Mouse (Mus musculus) forebrain, embryonic 16.5 days (tissue): ENCODE data around the gene Pla2g2e. TPM values are rescaled to one million over a fixed set of nuclear protein-coding genes. Genes with fewer than 3 reads are reported as not detected.
"Not testable (repeated sequence)": the region's sequence is repeated elsewhere in the genome, so short reads cannot be mapped to it uniquely, and the experiment has no call there.

ENCODE experiments used
- ATAC-seq: fragments of 200-750 bp; cut with Nextera tagmentation; 2 replicates; pipeline ENCODE4 v1.8.0; 2017; ENCODE audit warnings: mild to moderate bottlenecking, moderate library complexity
- H3K27ac ChIP-seq: fragments of 300-500 bp; sonication (generic); 2 replicates; pipeline ENCODE4 v1.5.1; 2014; ENCODE audit warnings: low read length, control low read depth
- H3K27me3 ChIP-seq: fragments of 300-500 bp; sonication (generic); replicated peaks from 2 replicates; pipeline ENCODE4 v1.6.1; 2014; ENCODE audit warnings: low read length; ENCODE audit not compliant: control insufficient read depth, insufficient read depth
- H3K36me3 ChIP-seq: fragments of 300-500 bp; sonication (generic); 2 replicates; pipeline ENCODE4 v1.6.1; 2014; ENCODE audit not compliant: control insufficient read depth, insufficient read depth
- H3K4me1 ChIP-seq: fragments of 300-500 bp; sonication (generic); replicated peaks from 2 replicates; pipeline ENCODE4 v1.6.1; 2014; ENCODE audit warnings: low read length; ENCODE audit not compliant: control insufficient read depth, insufficient read depth
- H3K4me2 ChIP-seq: fragments of 300-500 bp; sonication (generic); 2 replicates; pipeline ENCODE4 v1.6.1; 2014; ENCODE audit warnings: mild to moderate bottlenecking, low read length, control low read depth
- H3K4me3 ChIP-seq: fragments of 300-500 bp; sonication (generic); replicated peaks from 2 replicates; pipeline ENCODE4 v1.5.1; 2014; ENCODE audit warnings: mild to moderate bottlenecking, low read length, control low read depth
- H3K9ac ChIP-seq: fragments of 300-500 bp; sonication (generic); replicated peaks from 2 replicates; pipeline ENCODE4 v1.6.1; 2014; ENCODE audit warnings: low read depth, low read length, control low read depth
- H3K9me3 ChIP-seq: fragments of 300-500 bp; sonication (generic); 2 replicates; pipeline ENCODE4 v1.6.1; 2016; ENCODE audit warnings: low read length; ENCODE audit not compliant: control insufficient read depth
- WGBS: fragments of 180-500 bp; shearing (Covaris S2); extraction: QIAGEN DNeasy Blood & Tissue Kit; methylation state at CpG from one replicate; pipeline ENCODE4 v1.1.7; 2014; 5-methylcytosine and 5-hydroxymethylcytosine counted together
- polyA plus RNA-seq: library from polyadenylated mRNA; unstranded; fragments of >200 nt; fragmentation: Nextera tagmentation; extraction: Ambion mirVana; gene quantifications from 2 replicates; pipeline ENCODE4 v1.2.1, GENCODE M21; 2015

Pla2g2e gene
- polyA plus RNA-seq, 1 experiment from 2014 or later, result not detected

DNA sequence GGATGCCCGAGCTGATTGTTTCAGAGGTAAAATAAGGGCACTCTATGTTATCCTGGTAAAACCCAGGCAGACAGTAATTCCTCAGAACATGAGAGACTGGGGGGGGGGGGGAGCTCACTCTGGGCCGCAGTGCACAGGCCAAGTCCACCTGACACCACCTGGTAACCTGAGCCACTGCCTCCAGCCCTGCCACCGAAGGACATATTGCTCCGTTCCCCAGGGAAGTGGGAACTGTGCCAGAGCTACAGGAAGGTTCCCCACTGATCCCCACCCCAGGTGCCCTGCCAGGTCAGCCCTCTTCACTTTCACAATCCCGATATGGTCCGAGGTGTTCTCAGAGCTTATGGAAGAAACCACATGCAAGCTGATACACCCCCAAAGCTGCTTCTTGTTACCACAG lies 14.9 kb downstream of the Pla2g2e start:
- ATAC-seq, result no peak
- WGBS, result 92% methylated on average over 6 of the region's 6 CpGs
- Histone ChIP-seq H3K4me2 (no peak overlapping the region), H3K9me3 (no peaks in the 10 kb centered on the region), H3K27ac (no peak overlapping the region), H3K4me3 (no peak overlapping the region), H3K27me3 (no peaks in the 10 kb centered on the region), H3K9ac (no peak overlapping the region), H3K4me1 (no peaks in the 10 kb centered on the region), H3K36me3 (peaks cover 22% of the 10 kb centered on the region)

DNA sequence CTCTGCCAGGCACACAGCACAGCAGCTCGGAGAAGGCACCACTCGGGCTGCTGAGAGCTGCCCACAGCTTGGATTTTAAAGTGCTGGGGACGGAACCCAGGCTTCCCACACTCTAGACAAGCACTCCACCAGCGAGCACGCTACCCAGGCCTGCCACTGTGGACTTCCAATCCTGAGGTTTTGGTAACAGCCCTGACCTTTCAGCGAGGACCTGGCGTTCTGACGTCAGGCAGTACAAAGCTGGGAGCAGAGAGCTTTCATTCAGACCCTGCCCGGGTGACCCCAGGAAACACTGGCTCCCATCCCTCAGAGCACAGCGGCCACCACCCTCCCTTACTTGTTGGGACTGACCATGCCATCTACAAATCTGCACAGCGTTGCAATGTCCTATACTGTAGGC lies 16.0 kb downstream of the Pla2g2e start:
- H3K9me3 ChIP-seq, H3K4me1 ChIP-seq, H3K27ac ChIP-seq, H3K4me3 ChIP-seq, H3K9ac ChIP-seq, ATAC-seq, H3K4me2 ChIP-seq, H3K27me3 ChIP-seq: not testable (repeated sequence)
- 94% methylated on average over 11 of the region's 11 CpGs for WGBS
- peaks cover 22% of the 10 kb centered on the region for H3K36me3 ChIP-seq

GRCm38 (mm10) chr4:138899361-138899760 lies 21.6 kb downstream of the Pla2g2e start:
- H3K9me3 ChIP-seq, result no peaks in the 10 kb centered on the region
- H3K27ac ChIP-seq, result no peak overlapping the region
- peaks cover 26% of the 10 kb centered on the region for H3K36me3 ChIP-seq
- no peak overlapping the region for H3K4me3 ChIP-seq
- 87% methylated on average over 7 of the region's 7 CpGs for WGBS
- H3K4me2 ChIP-seq, result no peak overlapping the region
- no peak for ATAC-seq
- no peaks in the 10 kb centered on the region for H3K4me1 ChIP-seq
- no peaks in the 10 kb centered on the region for H3K27me3 ChIP-seq
- H3K9ac ChIP-seq, result no peak overlapping the region

GRCm38 (mm10) chr4:138905624-138906337 lies 28.0 kb downstream of the Pla2g2e start:
- Histone ChIP-seq H3K9ac (no peak overlapping the region), H3K4me1 (no peaks in the 10 kb centered on the region), H3K4me2 (no peak overlapping the region), H3K36me3 (peaks cover 22% of the 10 kb centered on the region), H3K9me3 (no peaks in the 10 kb centered on the region), H3K4me3 (no peak overlapping the region), H3K27me3 (no peaks in the 10 kb centered on the region), H3K27ac (no peak overlapping the region)
- WGBS, result 95% methylated on average over 18 of the region's 18 CpGs
- ATAC-seq, result no peak

GRCm38 (mm10) chr4:138913141-138913787 lies 35.5 kb downstream of the Pla2g2e start:
- peak; percentile 56 for ATAC-seq
- Histone ChIP-seq H3K9me3 (no peaks in the 10 kb centered on the region), H3K36me3 (0 out of 2 replicates have a peak, but pooled peaks cover 3% of the 10 kb centered on the region), H3K4me3 (peak overlapping the region; percentile 85), H3K27me3 (no peaks in the 10 kb centered on the region), H3K4me1 (peaks cover 15% of the 10 kb centered on the region), H3K9ac (peak overlapping the region; percentile 87), H3K4me2 (peak overlapping the region; percentile 81), H3K27ac (peak overlapping the region; percentile 43)
- WGBS, result under 1% methylated on average over 41 of the region's 52 CpGs

- peak within 1 kb of the TSS; percentile 85 for H3K4me3 ChIP-seq
- H3K36me3 ChIP-seq, result 0 out of 2 replicates have a peak, but pooled peaks cover 3% of the 10 kb centered on the region
- peak within 1 kb of the TSS; percentile 87 for H3K9ac ChIP-seq
- under 1% methylated on average over 31 of the region's 39 CpGs for WGBS
- H3K4me2 ChIP-seq, result peak within 1 kb of the TSS; percentile 81
- peaks cover 15% of the 10 kb centered on the region for H3K4me1 ChIP-seq
- H3K27me3 ChIP-seq, result no peaks in the 10 kb centered on the region
- H3K27ac ChIP-seq, result peak within 1 kb of the TSS; percentile 43
- no peaks in the 10 kb centered on the region for H3K9me3 ChIP-seq
- peak; percentile 93 for ATAC-seq
Observed at GRCm38 (mm10) chr4:138913797-138914196, 36.1 kb downstream of the Pla2g2e start, which contains the start of gene Otud3. Gene Otud3 (minus strand): TSS chr4:138913945.

DNA sequence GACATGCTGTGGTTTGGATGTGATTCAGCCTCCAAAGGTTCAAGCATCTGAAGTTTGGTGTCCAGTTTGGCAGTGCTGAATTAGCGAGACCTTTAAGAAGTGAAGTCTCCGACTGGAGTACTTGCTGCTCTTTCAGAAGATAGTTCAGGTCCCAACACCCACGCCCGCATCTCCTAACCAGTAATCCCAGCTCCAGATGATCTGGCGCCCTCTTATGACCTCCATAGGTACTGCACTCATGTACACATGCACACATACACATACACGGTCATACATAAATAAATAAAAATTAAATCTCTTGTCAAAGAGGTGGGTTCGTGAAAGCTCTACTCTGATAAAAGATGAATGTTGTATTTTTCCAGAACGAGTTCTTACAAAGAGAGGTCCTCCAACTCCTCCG lies 39.5 kb downstream of the Pla2g2e start:
- no peak for ATAC-seq
- no peak overlapping the region for H3K4me2 ChIP-seq
- 86% methylated on average over 9 of the region's 9 CpGs for WGBS

DNA sequence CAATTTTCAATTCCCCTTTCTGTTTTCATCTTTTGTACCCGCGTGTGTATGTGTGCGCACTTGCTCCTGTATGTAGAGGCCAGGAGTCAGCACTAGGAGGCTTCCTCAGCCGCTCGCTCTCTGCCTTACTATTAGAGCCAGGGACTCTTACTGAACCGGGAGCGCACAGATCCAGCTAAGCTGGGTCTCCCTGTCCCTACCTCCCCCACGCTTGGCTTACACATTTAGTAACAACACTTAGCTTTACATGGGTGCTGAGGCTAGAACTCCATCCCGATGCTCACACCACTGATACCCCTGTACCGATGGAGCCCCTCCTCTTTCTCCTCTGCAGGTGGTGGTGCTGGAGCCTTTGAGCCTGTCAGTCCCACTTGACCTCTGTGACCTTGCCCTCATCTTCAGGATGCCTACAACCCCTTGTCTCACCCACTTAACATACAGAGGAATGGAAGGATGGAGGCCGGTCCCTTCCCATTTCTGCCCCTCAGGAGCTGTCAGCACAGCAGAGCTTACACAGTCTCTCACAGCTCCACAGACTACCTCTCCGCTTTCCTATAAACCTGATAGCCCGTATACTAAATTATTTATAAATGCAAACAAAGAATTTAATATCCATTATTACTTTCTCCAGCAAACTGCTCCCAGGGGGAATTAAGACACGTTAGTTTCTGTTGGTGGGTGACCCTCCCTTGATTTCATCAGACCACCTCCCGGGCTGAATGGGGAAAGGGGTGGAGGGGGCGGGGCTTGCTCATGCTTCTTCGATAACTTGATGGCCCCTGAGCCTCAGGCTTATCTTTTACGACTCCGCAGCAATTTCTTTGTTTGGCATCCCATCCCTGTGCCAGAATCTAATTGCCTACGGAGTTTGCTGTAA lies 43.8 kb downstream of the Pla2g2e start:
- no peak overlapping the region for H3K27ac ChIP-seq
- H3K4me2 ChIP-seq, result peak overlapping the region; percentile 61
- WGBS, result 36% methylated on average over 20 of the region's 20 CpGs
- H3K27me3 ChIP-seq, result no peaks in the 10 kb centered on the region
- ATAC-seq, result peak; percentile 54
- no peaks in the 10 kb centered on the region for H3K9me3 ChIP-seq
- peak overlapping the region; percentile 33 for H3K9ac ChIP-seq
- peaks cover 3% of the 10 kb centered on the region; the same call in 1 of the 2 replicates for H3K4me1 ChIP-seq
- H3K36me3 ChIP-seq, result no peaks in the 10 kb centered on the region
- peak overlapping the region; percentile 39 for H3K4me3 ChIP-seq

More for the DNA sequence above, 39.5 kb downstream of the Pla2g2e start:
- Histone ChIP-seq H3K4me1 (peaks cover 12% of the 10 kb centered on the region), H3K9me3 (no peaks in the 10 kb centered on the region), H3K27me3 (no peaks in the 10 kb centered on the region), H3K36me3 (no peaks in the 10 kb centered on the region), H3K27ac (no peak overlapping the region), H3K4me3 (no peak overlapping the region), H3K9ac (no peak overlapping the region)

DNA sequence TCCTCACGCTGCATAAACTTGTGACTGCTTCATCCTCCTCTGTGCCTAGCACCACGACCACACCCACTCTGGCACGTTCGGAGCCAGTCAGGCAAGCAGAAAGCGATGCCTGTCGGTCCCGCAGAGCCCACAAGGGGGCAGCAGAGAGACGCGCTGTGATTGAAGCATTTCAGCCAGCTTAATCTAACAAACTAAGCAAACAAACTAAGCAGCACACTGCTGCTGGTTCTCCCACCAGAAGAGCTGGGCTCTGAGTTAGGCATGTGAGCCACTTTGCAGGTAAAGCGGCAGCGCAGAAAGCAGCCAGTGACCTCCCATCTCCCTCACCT lies 44.4 kb downstream of the Pla2g2e start:
- no peaks in the 10 kb centered on the region for H3K36me3 ChIP-seq
- H3K9ac ChIP-seq, result peak overlapping the region; percentile 33
- peak; percentile 93 for ATAC-seq
- under 1% methylated on average over 11 of the region's 11 CpGs for WGBS
- H3K4me2 ChIP-seq, result peak overlapping the region; percentile 61
- H3K4me3 ChIP-seq, result peak overlapping the region; percentile 39
- H3K27ac ChIP-seq, result no peak overlapping the region
- H3K9me3 ChIP-seq, result no peaks in the 10 kb centered on the region
- H3K27me3 ChIP-seq, result no peaks in the 10 kb centered on the region
- H3K4me1 ChIP-seq, result peaks cover 3% of the 10 kb centered on the region; the same call in 1 of the 2 replicates
